Mouse (Mus musculus): ENCODE measurements around the gene Pkn3. TPM values are rescaled to one million over a fixed set of nuclear protein-coding genes. Genes with fewer than 3 reads are reported as not detected.

Gene Pkn3
- total and polyA plus RNA-seq, 2 experiments from 2014 or later: 0.86 to 2.0 TPM

- 82% methylated on average over 3 of the region's 3 CpGs for WGBS
- no peaks in the 10 kb centered on the region for H3K27me3 ChIP-seq (ENCODE audit: insufficient read depth, low read length)
- peaks cover 31% of the 10 kb centered on the region for H3K36me3 ChIP-seq (ENCODE audit: insufficient read depth)
- no peak for DNase-seq
- no peak for ATAC-seq
- H3K4me3 ChIP-seq (ENCODE audit: low read depth, low read length): no peak overlapping the region
- no peaks in the 10 kb centered on the region for H3K4me1 ChIP-seq (ENCODE audit: insufficient read depth)
- H3K9ac ChIP-seq: no peak overlapping the region
- no peaks in the 10 kb centered on the region for H3K9me3 ChIP-seq (ENCODE audit: low read length)
- no peak overlapping the region for H3K27ac ChIP-seq (ENCODE audit: low read depth, low read length)
- no peak overlapping the region for H3K4me2 ChIP-seq (ENCODE audit: low read depth)
- no peak for TF ChIP-seq CTCF (IDR thresholded peaks at IDR 0.05; ENCODE audit: low read depth)
Measured at GRCm38 (mm10) chr2:30073285-30073684, 4.2 kb upstream of the Pkn3 start.

GRCm38 (mm10) chr2:30075625-30076024, 1.9 kb upstream of the Pkn3 start:
- no peak overlapping the region for H3K27ac ChIP-seq (ENCODE audit: low read depth, low read length)
- TF ChIP-seq CTCF (IDR thresholded peaks at IDR 0.05; ENCODE audit: low read depth): no peak
- no peak overlapping the region for H3K4me3 ChIP-seq (ENCODE audit: low read depth, low read length)
- no peak overlapping the region for H3K9ac ChIP-seq
- no peaks in the 10 kb centered on the region for H3K9me3 ChIP-seq (ENCODE audit: low read length)
- H3K4me1 ChIP-seq (ENCODE audit: insufficient read depth): no peaks in the 10 kb centered on the region
- H3K27me3 ChIP-seq (ENCODE audit: insufficient read depth, low read length): no peaks in the 10 kb centered on the region
- no peak for ATAC-seq
- WGBS: 80% methylated on average over 3 of the region's 3 CpGs
- no peak for DNase-seq
- H3K4me2 ChIP-seq (ENCODE audit: low read depth): no peak overlapping the region
- H3K36me3 ChIP-seq (ENCODE audit: insufficient read depth): peaks cover 20% of the 10 kb centered on the region

- Histone ChIP-seq H3K9ac (no peak overlapping the region), H3K9me3 (ENCODE audit: low read length) (no peaks in the 10 kb centered on the region), H3K27ac (ENCODE audit: low read depth, low read length) (no peak overlapping the region), H3K4me1 (ENCODE audit: insufficient read depth) (no peaks in the 10 kb centered on the region), H3K4me2 (ENCODE audit: low read depth) (no peak overlapping the region), H3K36me3 (ENCODE audit: insufficient read depth) (peaks cover 19% of the 10 kb centered on the region), H3K27me3 (ENCODE audit: insufficient read depth, low read length) (no peaks in the 10 kb centered on the region), H3K4me3 (ENCODE audit: low read depth, low read length) (no peak overlapping the region)
- no peak for ATAC-seq
- WGBS: 93% methylated on average over 8 of the region's 9 CpGs
- TF ChIP-seq CTCF (IDR thresholded peaks at IDR 0.05; ENCODE audit: low read depth): no peak
- no peak for DNase-seq
Measured at GRCm38 (mm10) chr2:30076439-30076838, 1.0 kb upstream of the Pkn3 start.

- Histone ChIP-seq H3K4me1 (ENCODE audit: insufficient read depth) (no peaks in the 10 kb centered on the region), H3K4me2 (ENCODE audit: low read depth) (peak overlapping the region; percentile 70), H3K9ac (no peak overlapping the region), H3K9me3 (ENCODE audit: low read length) (no peaks in the 10 kb centered on the region), H3K36me3 (ENCODE audit: insufficient read depth) (peaks cover 19% of the 10 kb centered on the region), H3K27ac (ENCODE audit: low read depth, low read length) (no peak overlapping the region), H3K4me3 (ENCODE audit: low read depth, low read length) (no peak overlapping the region), H3K27me3 (ENCODE audit: insufficient read depth, low read length) (no peaks in the 10 kb centered on the region)
- ATAC-seq (peak; percentile 23), DNase-seq (no peak)
- TF ChIP-seq CTCF (IDR thresholded peaks at IDR 0.05; ENCODE audit: low read depth): no peak
- 72% methylated on average over 6 of the region's 6 CpGs for WGBS
Measured at GRCm38 (mm10) chr2:30076959-30077358, 525 bp upstream of the Pkn3 start.

GRCm38 (mm10) chr2:30078349-30078712, 847 bp downstream of the Pkn3 start:
- H3K4me2 ChIP-seq (ENCODE audit: low read depth): no peak overlapping the region
- H3K27ac ChIP-seq (ENCODE audit: low read depth, low read length): no peak overlapping the region
- H3K27me3 ChIP-seq (ENCODE audit: insufficient read depth, low read length): no peaks in the 10 kb centered on the region
- TF ChIP-seq CTCF (IDR thresholded peaks at IDR 0.05; ENCODE audit: low read depth): no peak
- no peaks in the 10 kb centered on the region for H3K4me1 ChIP-seq (ENCODE audit: insufficient read depth)
- DNase-seq: no peak
- no peak overlapping the region for H3K4me3 ChIP-seq (ENCODE audit: low read depth, low read length)
- no peak overlapping the region for H3K9ac ChIP-seq
- H3K9me3 ChIP-seq (ENCODE audit: low read length): no peaks in the 10 kb centered on the region
- 30% methylated on average over 10 of the region's 10 CpGs for WGBS
- no peak for ATAC-seq
- peaks cover 10% of the 10 kb centered on the region; the same call in 1 of the 2 replicates for H3K36me3 ChIP-seq (ENCODE audit: insufficient read depth)

GRCm38 (mm10) chr2:30078760-30079159, 1.3 kb downstream of the Pkn3 start:
- DNase-seq (no peak), ATAC-seq (no peak)
- Histone ChIP-seq H3K4me1 (ENCODE audit: insufficient read depth) (no peaks in the 10 kb centered on the region), H3K9me3 (ENCODE audit: low read length) (no peaks in the 10 kb centered on the region), H3K36me3 (ENCODE audit: insufficient read depth) (peaks cover 10% of the 10 kb centered on the region; the same call in 1 of the 2 replicates), H3K9ac (no peak overlapping the region), H3K27me3 (ENCODE audit: insufficient read depth, low read length) (no peaks in the 10 kb centered on the region), H3K27ac (ENCODE audit: low read depth, low read length) (no peak overlapping the region), H3K4me2 (ENCODE audit: low read depth) (no peak overlapping the region), H3K4me3 (ENCODE audit: low read depth, low read length) (no peak overlapping the region)
- 76% methylated on average over 4 of the region's 4 CpGs for WGBS
- no peak for TF ChIP-seq CTCF (IDR thresholded peaks at IDR 0.05; ENCODE audit: low read depth)

- no peak for TF ChIP-seq CTCF (IDR thresholded peaks at IDR 0.05; ENCODE audit: low read depth)
- Histone ChIP-seq H3K27me3 (ENCODE audit: insufficient read depth, low read length) (no peaks in the 10 kb centered on the region), H3K4me1 (ENCODE audit: insufficient read depth) (no peaks in the 10 kb centered on the region), H3K9me3 (ENCODE audit: low read length) (no peaks in the 10 kb centered on the region), H3K36me3 (ENCODE audit: insufficient read depth) (no peaks in the 10 kb centered on the region), H3K4me3 (ENCODE audit: low read depth, low read length) (no peak overlapping the region), H3K4me2 (ENCODE audit: low read depth) (no peak overlapping the region), H3K27ac (ENCODE audit: low read depth, low read length) (no peak overlapping the region), H3K9ac (no peak overlapping the region)
- 90% methylated on average over 15 of the region's 15 CpGs for WGBS
- DNase-seq: no peak
- no peak for ATAC-seq
Measured at GRCm38 (mm10) chr2:30080181-30080800, 2.8 kb downstream of the Pkn3 start.

Measured in forebrain, postnatal 0 days (tissue).